Mouse (Mus musculus) MEL (cell line): ENCODE results near the gene Clec16a. TPM values are rescaled to one million over a fixed set of nuclear protein-coding genes. Genes with fewer than 3 reads are reported as not detected.
A peak's percentile ranks its signal among the peaks of the same experiment; 100 is the strongest.

ENCODE experiments used
- DNase-seq: peaks from one replicate; pipeline ENCODE4 v3.0.0; 2011; ENCODE audit warnings: low read depth, low spot score
- H3K27ac ChIP-seq: 2 replicates; pipeline ENCODE4 v1.5.1; 2012; ENCODE audit warnings: low read depth, mild to moderate bottlenecking, control low read depth, low read length, moderate library complexity; ENCODE audit not compliant: control insufficient read depth
- H3K27me3 ChIP-seq, 2 experiments: fragments of 150-350 bp in 1 of 2; sonication (generic) in 1 of 2; 2 replicates each; pipeline ENCODE4 v1.6.1; 2012; ENCODE audit warnings: low read length in 2 of 2, mild to moderate bottlenecking in 2 of 2, improper control_type of control experiment in 1 of 2, moderate library complexity in 1 of 2; ENCODE audit not compliant: insufficient read depth in 2 of 2, control insufficient read depth in 1 of 2
- H3K36me3 ChIP-seq, 2 experiments: 2 replicates each; pipeline ENCODE4 v1.6.1; 2012 to 2014; ENCODE audit warnings: low read length in 2 of 2, improper control_type of control experiment in 1 of 2, inconsistent platforms in 1 of 2, mild to moderate bottlenecking in 1 of 2; ENCODE audit not compliant: insufficient read depth in 2 of 2, control insufficient read depth in 1 of 2
- H3K4me1 ChIP-seq, 2 experiments: fragments of 150-350 bp in 1 of 2; sonication (generic) in 1 of 2; 2 replicates each; pipeline ENCODE4 v1.6.1; 2012; ENCODE audit warnings: low read length in 2 of 2, improper control_type of control experiment in 1 of 2, mild to moderate bottlenecking in 1 of 2; ENCODE audit not compliant: insufficient read depth in 2 of 2, control insufficient read depth in 1 of 2
- H3K4me3 ChIP-seq, 2 experiments: fragments of 150-350 bp in 1 of 2; sonication (generic) in 1 of 2; 2 replicates each; pipeline ENCODE4 v1.5.1; 2012; ENCODE audit warnings: low read depth in 2 of 2, low read length in 2 of 2, mild to moderate bottlenecking in 2 of 2, moderate library complexity in 2 of 2, control low read depth in 1 of 2, improper control_type of control experiment in 1 of 2; ENCODE audit not compliant: control insufficient read depth in 1 of 2, insufficient read depth in 1 of 2
- H3K79me2 ChIP-seq: 2 replicates; pipeline ENCODE4 v1.6.1; 2012; ENCODE audit warnings: mild to moderate bottlenecking, low read length, moderate library complexity; ENCODE audit not compliant: control insufficient read depth, poor library complexity, insufficient read depth
- H3K9ac ChIP-seq: 2 replicates; pipeline ENCODE4 v1.6.1; 2012; ENCODE audit warnings: low read depth, mild to moderate bottlenecking, control low read depth, low read length, moderate library complexity; ENCODE audit not compliant: control insufficient read depth, poor library complexity, severe bottlenecking
- H3K9me3 ChIP-seq: fragments of 150-350 bp; sonication (generic); replicated peaks from 2 replicates; pipeline ENCODE4 v1.6.1; 2012; ENCODE audit warnings: mild to moderate bottlenecking, low read length, improper control_type of control experiment, moderate library complexity; ENCODE audit not compliant: insufficient read depth
- BHLHE40 ChIP-seq: IDR thresholded peaks from 2 replicates; pipeline ENCODE4 v1.6.1; 2012; ENCODE audit warnings: low read depth, mild to moderate bottlenecking, inconsistent platforms, low read length, improper control_type of control experiment, borderline replicate concordance
- CHD2 ChIP-seq: IDR thresholded peaks from 2 replicates; pipeline ENCODE4 v1.6.1; 2011; ENCODE audit warnings: low read length, improper control_type of control experiment
- CTCF ChIP-seq, 3 experiments: IDR thresholded peaks in 2 of 3; conservative IDR thresholded peaks in 1 of 3; 2 replicates each; pipeline ENCODE4 v1.5.1; 2011 to 2012; ENCODE audit warnings: low read length in 3 of 3, low read depth in 2 of 3, mild to moderate bottlenecking in 2 of 3, improper control_type of control experiment in 1 of 3, inconsistent platforms in 1 of 3, mixed read lengths in 1 of 3, moderate library complexity in 1 of 3; ENCODE audit not compliant: control insufficient read depth in 1 of 3, insufficient read depth in 1 of 3, poor library complexity in 1 of 3, severe bottlenecking in 1 of 3
- E2F4 ChIP-seq: IDR thresholded peaks from 2 replicates; pipeline ENCODE4 v1.6.1; 2011; ENCODE audit warnings: low read depth, low read length, improper control_type of control experiment, borderline replicate concordance
- ELF1 ChIP-seq: IDR thresholded peaks from 2 replicates; pipeline ENCODE4 v1.6.1; 2014; ENCODE audit warnings: low read depth, mild to moderate bottlenecking, inconsistent platforms, low read length, improper control_type of control experiment, moderate library complexity
- GATA1 ChIP-seq: IDR thresholded peaks from 2 replicates; pipeline ENCODE4 v1.6.1; 2011; ENCODE audit warnings: low read depth, low read length, improper control_type of control experiment
- HCFC1 ChIP-seq: IDR thresholded peaks from 2 replicates; pipeline ENCODE4 v1.6.1; 2012; ENCODE audit warnings: low read depth, mild to moderate bottlenecking, inconsistent platforms, low read length, improper control_type of control experiment, moderate library complexity
- MAFK ChIP-seq: IDR thresholded peaks from 2 replicates; pipeline ENCODE4 v1.6.1; 2011; ENCODE audit warnings: low read depth, mild to moderate bottlenecking, low read length, improper control_type of control experiment, borderline replicate concordance
- MEF2A ChIP-seq: IDR thresholded peaks from 2 replicates; pipeline ENCODE4 v1.6.1; 2014; ENCODE audit warnings: low read depth, mild to moderate bottlenecking, inconsistent platforms, low read length, improper control_type of control experiment; ENCODE audit not compliant: poor library complexity, insufficient replicate concordance, severe bottlenecking; ENCODE audit errors: extremely low read depth
- MYC ChIP-seq: IDR thresholded peaks from 2 replicates; pipeline ENCODE4 v1.6.1; 2011; ENCODE audit warnings: low read depth, mild to moderate bottlenecking, low read length, improper control_type of control experiment, moderate library complexity
- POLR2AphosphoS5 ChIP-seq: IDR thresholded peaks from 2 replicates; pipeline ENCODE4 v1.6.1; 2012; ENCODE audit warnings: low read depth, borderline replicate concordance, mild to moderate bottlenecking, inconsistent platforms, low read length, moderate library complexity, mixed read lengths
- RAD21 ChIP-seq: IDR thresholded peaks from 2 replicates; pipeline ENCODE4 v1.6.1; 2011; ENCODE audit warnings: mild to moderate bottlenecking, low read depth, low read length, improper control_type of control experiment
- TBP ChIP-seq: IDR thresholded peaks from 2 replicates; pipeline ENCODE4 v1.8.0; 2011; ENCODE audit warnings: low read depth, low read length, improper control_type of control experiment
- USF2 ChIP-seq, 2 experiments: IDR thresholded peaks; 2 replicates each; pipeline ENCODE4 v1.6.1; 2011 to 2012; ENCODE audit warnings: improper control_type of control experiment in 2 of 2, low read length in 2 of 2, borderline replicate concordance in 1 of 2, inconsistent platforms in 1 of 2, low read depth in 1 of 2, mild to moderate bottlenecking in 1 of 2; ENCODE audit not compliant: insufficient read depth in 1 of 2
- ZC3H11A ChIP-seq: IDR thresholded peaks from 2 replicates; pipeline ENCODE4 v1.6.1; 2012; ENCODE audit warnings: low read depth, mild to moderate bottlenecking, inconsistent platforms, low read length, improper control_type of control experiment
- ZKSCAN1 ChIP-seq: IDR thresholded peaks from 2 replicates; pipeline ENCODE4 v1.6.1; 2012; ENCODE audit warnings: low read depth, mild to moderate bottlenecking, inconsistent platforms, low read length, improper control_type of control experiment, moderate library complexity
- ZNF384 ChIP-seq: IDR thresholded peaks from 2 replicates; pipeline ENCODE4 v1.6.1; 2012; ENCODE audit warnings: low read depth, mild to moderate bottlenecking, inconsistent platforms, low read length, improper control_type of control experiment
- polyA plus RNA-seq, 2 experiments: library from polyadenylated mRNA; stranded (reverse) in 1 of 2; unstranded in 1 of 2; fragments of >175 nt in 1 of 2; fragments of >200 nt in 1 of 2; gene quantifications; 2 replicates each; pipeline versions ENCODE4 v1.2.1 to v1.2.4; 2012; ENCODE audit warnings: low replicate concordance in 2 of 2, low read depth in 1 of 2; ENCODE audit not compliant: insufficient read length in 2 of 2, insufficient read depth in 1 of 2, missing spikeins in 1 of 2
- total RNA-seq: library from RNA; depleted of rRNA; stranded (reverse); fragments of 300-350 nt; gene quantifications from 2 replicates; pipeline ENCODE4 v1.2.3, GENCODE M21; 2012

The Clec16a gene
- total and polyA plus RNA-seq, 3 experiments, result 10.4 to 49.3 (median 22.1) TPM

- 0 out of 2 replicates have a peak, but pooled peaks have one; percentile 10 for TF ChIP-seq TBP
- TF ChIP-seq ELF1, result no peak
- TF ChIP-seq ZKSCAN1, result no peak
- peak; percentile 76 for TF ChIP-seq RAD21
Measured at GRCm38 (mm10) chr16:10664921-10665894, 120.1 kb downstream of the Clec16a start (continued).

DNA sequence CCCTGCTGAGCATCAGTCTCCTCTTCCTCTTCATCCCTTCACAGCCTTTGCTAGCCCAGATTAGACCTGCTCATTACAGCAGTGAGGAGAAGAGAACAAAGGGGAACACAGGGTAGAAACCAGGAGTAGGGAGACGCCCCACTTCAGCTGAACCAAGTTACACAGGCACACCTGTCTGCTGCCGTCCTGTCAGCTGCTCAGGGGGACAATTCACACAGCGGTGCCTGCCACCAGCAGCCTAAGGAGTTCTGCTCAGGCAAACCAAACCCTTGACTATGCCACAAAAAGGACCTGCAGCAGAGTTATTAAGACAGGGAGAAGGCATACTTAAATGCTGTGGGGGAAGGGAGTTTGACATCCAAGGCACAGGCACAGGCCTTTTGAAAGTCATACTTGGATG lies 121.6 kb downstream of the Clec16a start:
- Histone ChIP-seq H3K9ac (no peak overlapping the region), H3K27me3 (no peaks in the 10 kb centered on the region), H3K4me1 (peaks cover 0 to 14% of the 10 kb centered on the region in 2 experiments; a peak in 3 of 4 replicates), H3K4me3 (no peak overlapping the region), H3K27ac (no peak overlapping the region), H3K36me3 (peaks cover 0 to 11% of the 10 kb centered on the region in 2 experiments; a peak in 2 of 4 replicates), H3K9me3 (no peaks in the 10 kb centered on the region), H3K79me2 (no peaks in the 10 kb centered on the region)
- TF ChIP-seq MYC (no peak), E2F4 (no peak), ZC3H11A (no peak), MAFK (no peak), HCFC1 (no peak), ZNF384 (no peak), BHLHE40 (no peak), TBP (no peak)
- no peak for DNase-seq

DNA sequence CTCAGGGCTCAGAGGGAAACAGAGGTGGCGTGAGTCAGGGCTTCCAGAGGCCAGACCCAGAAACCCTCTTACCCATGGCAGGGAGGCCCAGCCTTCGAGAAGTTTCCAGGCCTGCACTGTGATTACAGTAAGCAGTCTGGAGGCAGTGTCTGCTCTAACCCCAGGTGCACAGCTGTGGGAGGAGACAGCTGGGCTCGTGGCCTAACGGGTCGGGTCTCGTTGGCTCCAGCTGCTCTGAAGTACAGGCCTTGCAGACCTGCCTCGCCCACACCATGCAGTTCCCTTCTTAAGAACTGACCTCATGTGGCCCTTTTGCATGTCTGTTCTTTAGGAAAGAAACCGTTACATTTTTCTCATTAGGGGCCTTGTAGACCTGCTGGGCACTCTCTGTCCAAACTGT lies 123.3 kb downstream of the Clec16a start:
- H3K4me3 ChIP-seq, result no peak overlapping the region
- no peaks in the 10 kb centered on the region for H3K27me3 ChIP-seq
- H3K9me3 ChIP-seq, result no peaks in the 10 kb centered on the region
- H3K36me3 ChIP-seq, result peaks cover 0 to 14% of the 10 kb centered on the region in 2 experiments; a peak in 2 of 4 replicates
- H3K4me1 ChIP-seq, result peaks cover 0 to 21% of the 10 kb centered on the region in 2 experiments; a peak in 3 of 4 replicates
- no peak overlapping the region for H3K27ac ChIP-seq
- TF ChIP-seq GATA1 (no peak), MYC (no peak), CHD2 (no peak), CTCF (IDR thresholded peaks at IDR 0.05 in 2 of 3, conservative IDR thresholded peaks at IDR 0.05 in 1 of 3; ENCODE audit: control insufficient read depth in 1 of 3, insufficient read depth in 1 of 3, low read depth in 2 of 3, low read length in 3 of 3, poor library complexity in 1 of 3, severe bottlenecking in 1 of 3) (no peak), USF2 (IDR thresholded peaks at IDR 0.05; ENCODE audit: borderline replicate concordance in 1 of 2, insufficient read depth in 1 of 2, low read depth in 1 of 2, low read length in 2 of 2) (no peak), BHLHE40 (no peak), MEF2A (no peak), POLR2AphosphoS5 (no peak)
- TF ChIP-seq, all 39 proteins: peak for 0
- no peak for DNase-seq
- no peak overlapping the region for H3K9ac ChIP-seq
- H3K79me2 ChIP-seq, result no peaks in the 10 kb centered on the region
